Mouse (Mus musculus): Measurements from ENCODE around the gene Gm17428.

DNA sequence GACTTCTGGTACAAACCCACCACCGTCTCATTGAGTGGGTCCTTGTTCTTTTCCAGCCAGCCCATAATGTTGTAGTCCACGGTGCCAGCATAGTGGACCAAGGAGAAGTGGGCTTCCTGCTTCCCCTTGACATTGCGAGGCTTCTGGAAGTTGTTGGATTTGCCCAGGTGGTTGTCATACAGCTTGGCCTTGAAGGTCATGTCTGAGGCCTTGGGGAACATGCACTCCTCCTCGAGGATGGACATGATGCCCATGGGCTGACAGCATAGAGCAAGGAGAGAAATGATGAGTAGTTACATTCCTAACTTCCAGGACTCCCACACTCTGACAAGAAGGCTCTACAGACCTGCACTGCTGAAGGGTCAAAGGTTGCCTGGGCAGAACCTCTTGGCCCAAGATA, 18.2 kb upstream of the Gm17428 start:
- no peak for TF ChIP-seq CTCF (IDR thresholded peaks at IDR 0.05; ENCODE audit: control insufficient read depth, insufficient read depth, insufficient replicate concordance, low read depth, low read length)
- TF ChIP-seq POLR2A (IDR thresholded peaks at IDR 0.05; ENCODE audit: control insufficient read depth, low read depth, low read length) = no peak

All from testis, adult 2 months (tissue).